Mouse (Mus musculus) ES-E14 (cell line): ENCODE data around the gene Igf2bp3. TPM values are rescaled to one million over a fixed set of nuclear protein-coding genes. Genes with fewer than 3 reads are reported as not detected.

Source experiments
- DNase-seq: peaks from one replicate; pipeline ENCODE4 v3.0.0-alpha.2; 2013; ENCODE audit warnings: low read depth, low spot score
- H3K27ac ChIP-seq: 2 replicates; pipeline ENCODE4 v1.5.1; 2012; ENCODE audit warnings: low read depth, mild to moderate bottlenecking, low read length, moderate library complexity, mixed read lengths; ENCODE audit not compliant: poor library complexity, insufficient read depth, severe bottlenecking
- H3K36me3 ChIP-seq: 2 replicates; pipeline ENCODE4 v1.6.1; 2012; ENCODE audit warnings: mild to moderate bottlenecking, low read length, moderate library complexity, mixed read lengths; ENCODE audit not compliant: control insufficient read depth, poor library complexity, insufficient read depth, severe bottlenecking
- H3K4me1 ChIP-seq, 2 experiments: fragments of 150-350 bp in 1 of 2; sonication (generic) in 1 of 2; 2 replicates each; pipeline ENCODE4 v1.6.1; 2012; ENCODE audit warnings: low read length in 2 of 2, mild to moderate bottlenecking in 1 of 2, mixed read lengths in 1 of 2; ENCODE audit not compliant: control insufficient read depth in 2 of 2, insufficient read depth in 2 of 2, poor library complexity in 1 of 2
- H3K4me3 ChIP-seq, 2 experiments: fragments of 150-350 bp in 1 of 2; sonication (generic) in 1 of 2; 2 replicates each; pipeline ENCODE4 v1.5.1; 2012; ENCODE audit warnings: low read length in 2 of 2, low read depth in 1 of 2, mild to moderate bottlenecking in 1 of 2, mixed read lengths in 1 of 2; ENCODE audit not compliant: insufficient read depth in 1 of 2, poor library complexity in 1 of 2, severe bottlenecking in 1 of 2
- H3K9ac ChIP-seq: 2 replicates; pipeline ENCODE4 v1.6.1; 2012; ENCODE audit warnings: low read depth, mild to moderate bottlenecking, low read length, mixed read lengths; ENCODE audit not compliant: poor library complexity, insufficient read depth, severe bottlenecking
- H3K9me3 ChIP-seq: fragments of 150-350 bp; sonication (generic); 2 replicates; pipeline ENCODE4 v1.6.1; 2012; ENCODE audit warnings: low read depth, mild to moderate bottlenecking, low read length; ENCODE audit not compliant: control insufficient read depth, insufficient read depth
- CHD2 ChIP-seq: IDR thresholded peaks from 2 replicates; pipeline ENCODE4 v1.6.1; 2014; ENCODE audit warnings: mild to moderate bottlenecking, low read depth, low read length, inconsistent platforms
- HCFC1 ChIP-seq: IDR thresholded peaks from 2 replicates; pipeline ENCODE4 v1.6.1; 2012; ENCODE audit warnings: low read length, inconsistent platforms, borderline replicate concordance; ENCODE audit not compliant: insufficient read depth
- MAFK ChIP-seq: IDR thresholded peaks from 2 replicates; pipeline ENCODE4 v1.6.1; 2014; ENCODE audit warnings: mild to moderate bottlenecking, low read depth, low read length, inconsistent platforms; ENCODE audit not compliant: insufficient read depth
- ZC3H11A ChIP-seq: IDR thresholded peaks from 2 replicates; pipeline ENCODE4 v1.6.1; 2012; ENCODE audit warnings: low read depth, mild to moderate bottlenecking, inconsistent platforms, low read length, borderline replicate concordance
- ZNF384 ChIP-seq: IDR thresholded peaks from 2 replicates; pipeline ENCODE4 v1.6.1; 2012; ENCODE audit warnings: low read depth, low read length, inconsistent platforms
- in situ Hi-C, 2 experiments: fragments of 600-800 bp; cut with MboI; formaldehyde crosslinking; loops; one replicate each; pipeline ENCODE4 v1.15.1; 2025; ENCODE audit warnings: low sequenced_read_pairs in 2 of 2, inconsistent platforms in 1 of 2; ENCODE audit not compliant: unreplicated experiment in 2 of 2
- total RNA-seq: library from RNA; depleted of rRNA; stranded (reverse); fragments of 300-350 nt; gene quantifications from 2 replicates; pipeline ENCODE4 v1.2.3, GENCODE M21; 2012

Gene Igf2bp3
- total RNA-seq, 1 experiment = 32.8 TPM

- Histone ChIP-seq H3K4me1 (peaks cover 0 to 2% of the 10 kb centered on the region in 2 experiments; a peak in 1 of 4 replicates), H3K4me3 (no peak overlapping the region), H3K36me3 (no peaks in the 10 kb centered on the region), H3K9me3 (no peaks in the 10 kb centered on the region), H3K27ac (no peak overlapping the region), H3K9ac (no peak overlapping the region)
- in situ Hi-C loops = no loop called here
- TF ChIP-seq ZNF384 (no peak), ZC3H11A (no peak), HCFC1 (no peak), MAFK (no peak), CHD2 (no peak)
- DNase-seq = no peak
Measured at GRCm38 (mm10) chr6:49224923-49225727, 10.4 kb upstream of the Igf2bp3 start.

GRCm38 (mm10) chr6:49221906-49222305 lies 7.1 kb upstream of the Igf2bp3 start:
- DNase-seq = no peak
- Histone ChIP-seq H3K9me3 (no peaks in the 10 kb centered on the region), H3K36me3 (no peaks in the 10 kb centered on the region), H3K27ac (no peak overlapping the region), H3K4me3 (no peak overlapping the region), H3K4me1 (peaks cover 2 to 3% of the 10 kb centered on the region in 2 experiments; a peak in 2 of 4 replicates), H3K9ac (no peak overlapping the region)
- in situ Hi-C loops = no loop called here
- TF ChIP-seq ZNF384 = no peak
- no peak for TF ChIP-seq MAFK
- no peak for TF ChIP-seq HCFC1
- TF ChIP-seq CHD2 = no peak
- no peak for TF ChIP-seq ZC3H11A

GRCm38 (mm10) chr6:49219920-49220604 lies 5.3 kb upstream of the Igf2bp3 start:
- in situ Hi-C loops = no loop called here
- 0 out of 2 replicates have a peak overlapping the region, but pooled peaks have one; percentile 8 for H3K9ac ChIP-seq

GRCm38 (mm10) chr6:49219001-49219560 lies 4.3 kb upstream of the Igf2bp3 start:
- H3K27ac ChIP-seq = no peak overlapping the region
- no peaks in the 10 kb centered on the region for H3K9me3 ChIP-seq
- H3K36me3 ChIP-seq = no peaks in the 10 kb centered on the region
- DNase-seq = no peak
- in situ Hi-C loops = no loop called here
- no peak overlapping the region for H3K9ac ChIP-seq
- peaks cover 2 to 10% of the 10 kb centered on the region in 2 experiments; a peak in 2 of 4 replicates for H3K4me1 ChIP-seq
- TF ChIP-seq ZNF384 (no peak), CHD2 (no peak), ZC3H11A (no peak), MAFK (no peak), HCFC1 (no peak)
- H3K4me3 ChIP-seq = peak overlapping the region in 1 of 2 experiments; percentile 61; a peak in 2 of 4 replicates

More at GRCm38 (mm10) chr6:49219920-49220604, 5.3 kb upstream of the Igf2bp3 start:
- no peak for TF ChIP-seq HCFC1
- no peak for TF ChIP-seq ZNF384
- TF ChIP-seq CHD2 = 0 out of 2 replicates have a peak, but pooled peaks have one; percentile 21
- Histone ChIP-seq H3K4me1 (peaks cover 2 to 10% of the 10 kb centered on the region in 2 experiments; a peak in 2 of 4 replicates), H3K27ac (peak overlapping the region; percentile 71), H3K36me3 (no peaks in the 10 kb centered on the region), H3K9me3 (no peaks in the 10 kb centered on the region), H3K4me3 (peak overlapping the region; percentile 43 to 63; a peak in 3 of 4 replicates)
- DNase-seq = no peak
